Mouse (Mus musculus) right cerebral cortex, adult 18-20 months (tissue): ENCODE measurements around the gene Pafah1b2.

Source experiments
- DNase-seq: peaks from one replicate; pipeline ENCODE4 v3.0.0; 2022; ENCODE audit warnings: mixed read lengths

The Pafah1b2 gene

GRCm38 (mm10) chr9:45941329-45941888, 71.1 kb downstream of the Pafah1b2 start:
- no peak for DNase-seq

DNA sequence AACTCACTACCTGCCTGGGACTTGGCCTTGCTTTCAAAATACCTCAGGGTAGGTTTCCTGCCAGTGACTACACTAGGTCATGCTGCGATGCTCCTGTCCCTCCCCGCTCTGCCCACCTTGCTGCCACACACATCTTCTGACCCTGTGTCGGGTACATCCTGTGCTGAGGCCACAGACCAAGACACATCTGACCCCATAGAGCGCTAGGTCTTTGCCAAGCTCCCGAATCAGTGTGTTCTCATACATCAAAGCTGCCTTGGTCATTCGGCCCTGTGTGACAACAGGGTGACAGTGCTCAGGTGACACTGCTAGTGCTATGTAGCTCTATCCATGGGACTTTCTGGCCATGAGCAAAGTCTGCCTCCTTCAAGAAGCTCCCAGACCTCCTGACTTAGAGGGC, 72.7 kb downstream of the Pafah1b2 start:
- no peak for DNase-seq

DNA sequence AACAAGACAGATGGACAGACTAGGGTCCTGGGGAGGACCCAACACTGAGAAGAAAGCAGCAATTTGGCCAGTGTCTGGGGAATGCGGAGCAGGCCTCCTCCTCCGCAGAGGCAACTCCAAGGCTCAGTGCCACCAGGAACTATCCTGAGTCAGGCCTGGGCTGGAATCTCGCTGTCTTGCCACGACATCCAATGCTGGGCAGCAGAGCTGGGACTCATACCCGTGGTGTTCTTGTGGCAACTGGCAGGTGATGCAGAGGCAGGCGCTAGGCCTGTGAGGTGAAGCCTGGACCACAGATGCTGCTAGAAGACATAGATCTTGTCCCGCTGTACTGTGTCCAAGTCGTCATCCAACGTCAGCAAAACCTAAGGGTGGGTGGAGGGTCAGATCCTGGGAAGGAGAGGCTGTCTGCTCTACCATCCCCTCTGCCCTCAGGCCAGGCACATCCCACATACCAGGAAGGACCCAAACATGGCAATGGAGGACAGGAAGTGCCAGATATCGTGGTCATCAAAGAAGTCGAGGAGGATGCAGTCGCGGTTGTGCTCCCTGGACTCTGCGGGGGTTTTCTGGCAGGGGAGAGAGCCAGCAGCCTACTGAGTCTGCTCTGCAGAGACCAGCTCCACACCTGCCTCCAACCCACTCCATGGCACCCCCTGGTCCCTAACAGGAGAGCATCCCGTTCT, 73.4 kb downstream of the Pafah1b2 start:
- DNase-seq = no peak

- DNase-seq = no peak
These were observed 74.4 kb downstream of the Pafah1b2 start for GRCm38 (mm10) chr9:45938088-45938487.

DNA sequence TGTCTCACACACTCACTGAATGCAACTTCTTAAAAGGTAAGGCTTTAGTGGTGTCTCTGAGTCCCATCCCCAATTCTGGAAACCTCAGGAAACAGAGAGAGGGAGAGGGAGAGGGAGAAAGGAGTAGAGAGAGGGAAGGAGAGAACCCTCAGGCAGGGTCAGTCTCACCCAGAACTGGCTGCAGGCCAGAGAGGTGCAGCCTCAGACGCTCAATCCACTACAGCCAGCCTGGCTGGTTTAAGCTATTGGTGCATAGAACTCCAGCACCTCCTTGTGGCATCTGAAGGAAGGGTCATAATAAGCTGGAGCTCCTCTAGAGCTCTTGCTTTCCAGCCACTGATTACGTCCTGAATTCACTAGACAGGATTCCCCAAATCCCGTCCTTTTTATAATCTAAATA, 75.6 kb downstream of the Pafah1b2 start:
- peak; percentile 49 for DNase-seq

DNA sequence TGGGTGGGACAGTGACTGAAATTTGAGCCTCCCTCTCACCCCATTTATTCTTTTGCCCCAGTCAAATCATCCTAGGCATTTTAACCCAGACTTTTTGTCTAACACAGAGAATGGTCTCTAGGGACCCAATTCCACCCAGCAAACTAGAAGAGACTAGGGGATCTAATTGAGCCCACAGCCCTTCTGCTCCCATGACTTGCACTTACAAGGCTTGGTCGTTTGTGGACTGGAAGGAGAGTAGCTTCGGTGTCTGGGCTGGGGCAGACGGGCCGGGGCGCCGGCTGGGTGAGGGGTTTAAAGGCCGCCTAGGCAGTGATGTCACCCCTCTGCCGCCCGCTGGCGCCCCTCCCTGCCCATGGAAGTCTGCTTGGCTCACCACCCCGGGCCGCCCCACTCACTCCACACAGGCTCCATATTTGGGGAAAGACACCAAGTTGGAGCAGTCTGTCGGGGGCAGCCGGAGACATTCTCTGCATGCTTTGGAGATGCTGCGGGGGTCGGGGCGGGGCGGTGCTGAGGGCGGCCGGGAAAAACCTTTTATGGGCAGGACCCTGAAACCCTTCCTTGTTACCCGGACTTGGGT, 76.8 kb downstream of the Pafah1b2 start, which contains the start of gene Tagln:
Tagln (minus strand) TSS at position 431 of the 583 bp plus-strand sequence.
- DNase-seq = no peak

DNA sequence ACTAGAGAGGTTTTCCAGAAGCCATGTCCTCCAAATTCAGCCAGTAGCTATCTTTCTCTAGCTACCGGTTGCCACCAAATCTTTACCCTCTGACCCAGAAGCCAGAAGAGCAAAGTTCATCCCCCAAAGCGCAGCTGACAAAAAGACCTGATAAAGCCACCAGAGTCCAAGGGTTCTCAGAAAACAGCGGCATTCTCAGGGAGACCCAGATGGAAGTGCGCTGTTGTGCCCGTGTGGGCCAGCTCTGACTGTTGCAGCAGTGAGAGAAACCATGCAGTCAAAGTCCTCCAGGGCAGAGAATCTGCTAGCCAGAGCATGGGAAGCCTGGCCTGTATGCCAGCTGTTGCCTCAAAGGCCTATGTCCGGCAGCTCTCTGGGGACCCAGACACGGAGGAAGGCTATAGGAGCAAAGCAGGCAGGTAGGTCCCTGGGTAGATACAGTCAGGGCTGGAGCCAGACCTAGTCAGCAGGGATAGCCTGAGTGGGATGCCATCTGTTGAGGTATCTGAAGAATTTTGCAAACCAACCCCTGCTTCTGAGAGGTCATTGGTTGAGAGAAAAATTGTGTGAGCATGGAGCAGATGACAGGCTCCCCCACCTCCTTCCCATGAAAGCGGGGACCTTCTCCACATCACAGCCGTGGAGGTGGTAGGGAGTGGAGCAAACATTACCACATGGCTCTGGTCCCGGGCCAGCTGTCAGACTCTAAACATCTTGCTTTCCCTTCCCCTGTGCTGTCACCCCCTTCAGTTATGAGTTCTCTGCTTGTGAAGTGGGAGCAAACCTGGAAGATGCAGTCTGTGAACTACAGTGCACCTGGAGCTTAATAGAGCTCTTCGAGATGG, 79.7 kb downstream of the Pafah1b2 start:
- DNase-seq = peak; percentile 53

DNA sequence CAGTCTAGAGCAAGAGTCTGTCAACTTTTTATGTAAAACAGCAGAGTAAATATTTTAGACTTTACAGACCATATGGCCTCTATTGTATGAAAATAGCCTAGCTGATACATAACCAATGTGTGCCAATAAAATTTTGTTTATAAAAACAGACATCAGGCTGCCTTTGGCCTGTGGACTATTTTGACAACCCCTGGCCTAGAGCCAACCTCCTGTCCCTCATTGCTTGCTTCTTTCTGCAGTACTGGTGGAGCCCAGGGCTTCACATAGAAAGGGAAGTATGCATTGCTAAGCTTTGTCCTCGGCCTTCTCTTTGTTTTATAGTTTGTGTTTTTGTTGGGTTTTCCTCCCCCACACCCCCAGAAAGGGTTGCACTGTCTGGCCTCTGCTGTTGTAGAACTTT, 80.5 kb downstream of the Pafah1b2 start:
- DNase-seq = no peak

GRCm38 (mm10) chr9:45929285-45929684, 83.2 kb downstream of the Pafah1b2 start:
- DNase-seq = no peak

- no peak for DNase-seq
These were observed 92.6 kb downstream of the Pafah1b2 start for GRCm38 (mm10) chr9:45919895-45920294.

- peak; percentile 53 for DNase-seq
These were observed 95.2 kb downstream of the Pafah1b2 start for GRCm38 (mm10) chr9:45917041-45917934.

DNA sequence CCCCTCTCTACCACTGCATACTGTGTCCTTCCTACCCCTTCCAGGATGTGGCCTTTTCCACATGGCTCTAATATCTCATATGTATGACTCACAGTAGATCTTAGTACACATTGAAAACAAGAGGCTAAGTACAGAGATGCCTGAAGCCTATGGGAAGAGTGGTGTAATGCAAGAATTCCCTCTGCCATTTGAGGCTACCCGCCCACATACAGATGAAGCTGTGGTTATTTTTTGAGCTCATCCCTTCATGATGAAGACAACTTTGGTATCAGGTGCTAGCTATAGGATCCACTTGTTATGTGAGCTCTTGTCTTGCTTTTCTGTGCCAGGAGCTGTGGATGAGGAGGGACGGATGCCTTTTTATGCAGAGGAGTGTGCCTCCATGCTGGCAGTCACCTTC, 96.8 kb downstream of the Pafah1b2 start:
- DNase-seq = peak; percentile 38
